Mouse (Mus musculus): ENCODE results near the gene Ccdc57. TPM values are rescaled to one million over a fixed set of nuclear protein-coding genes. Genes with fewer than 3 reads are reported as not detected.

Gene Ccdc57
- total RNA-seq, 1 experiment from 2014 or later: 3.5 TPM

Other genes with a start within 250 kb of the Ccdc57 start
- 24.2 and 44.7 TPM in 2 replicates for gene Cenpx, start 219.1 kb downstream of the Ccdc57 start, total RNA-seq (2017)
- gene Lrrc45, start 218.9 kb downstream of the Ccdc57 start, total RNA-seq (2017): 47.1 and 47.6 TPM in 2 replicates
- 0.98 TPM in 1 of 2 replicates, not detected in the other for gene Rac3, start 211.4 kb downstream of the Ccdc57 start, total RNA-seq (2017)
- gene Dcxr, start 205.6 kb downstream of the Ccdc57 start, total RNA-seq (2017): 6.8 and 8.1 TPM in 2 replicates
- gene Cbr2, start 200.8 kb downstream of the Ccdc57 start, total RNA-seq (2017): 0.81 TPM in 1 of 2 replicates, not detected in the other
- gene Hmga1b, start 170.1 kb downstream of the Ccdc57 start, total RNA-seq (2017): 26.0 and 37.3 TPM in 2 replicates
- gene Rfng, start 148.7 kb downstream of the Ccdc57 start, total RNA-seq (2017): 3.8 and 5.9 TPM in 2 replicates
- gene Gps1, start 148.6 kb downstream of the Ccdc57 start, total RNA-seq (2017): 59.6 and 60.3 TPM in 2 replicates
- gene Dus1l, start 136.5 kb downstream of the Ccdc57 start, total RNA-seq (2017): 30.9 and 32.5 TPM in 2 replicates
- 22.0 and 28.3 TPM in 2 replicates for gene Fasn, start 108.3 kb downstream of the Ccdc57 start, total RNA-seq (2017)
- gene Slc16a3, start 15.6 kb upstream of the Ccdc57 start, total RNA-seq (2017): 216 and 232 TPM in 2 replicates
- gene Csnk1d, start 58.5 kb upstream of the Ccdc57 start, total RNA-seq (2017): 89.3 and 108 TPM in 2 replicates
- 5.6 and 6.9 TPM in 2 replicates for gene Cd7, start 106.5 kb upstream of the Ccdc57 start, total RNA-seq (2017)
- not detected in 2 replicates for gene Sectm1b, start 130.7 kb upstream of the Ccdc57 start, total RNA-seq (2017)
- gene Sectm1a, start 148.3 kb upstream of the Ccdc57 start, total RNA-seq (2017): not detected in 2 replicates
- not detected in 2 replicates for gene Tex19.2, start 185.8 kb upstream of the Ccdc57 start, total RNA-seq (2017)
- gene Tex19.1, start 213.3 kb upstream of the Ccdc57 start, total RNA-seq (2017): not detected in 2 replicates
- gene Uts2r, start 227.4 kb upstream of the Ccdc57 start, total RNA-seq (2017): not detected in 2 replicates

Measured in neutrophil, adult 5-6 weeks (primary cell).